Mouse (Mus musculus) gonadal fat pad, adult 2 months (tissue): ENCODE data around the gene Cep63. TPM values are rescaled to one million over a fixed set of nuclear protein-coding genes. Genes with fewer than 3 reads are reported as not detected.

Experiments used
- DNase-seq: peaks from one replicate; pipeline ENCODE4 v3.0.0-alpha.2; 2012; ENCODE audit warnings: low read depth
- polyA plus RNA-seq: library from polyadenylated mRNA; depleted of rRNA; stranded (reverse); fragments of >200 nt; gene quantifications from 2 replicates; pipeline ENCODE4 v1.2.3, GENCODE M21; 2012

Cep63 gene
- polyA plus RNA-seq, 1 experiment = 5.5 TPM

DNA sequence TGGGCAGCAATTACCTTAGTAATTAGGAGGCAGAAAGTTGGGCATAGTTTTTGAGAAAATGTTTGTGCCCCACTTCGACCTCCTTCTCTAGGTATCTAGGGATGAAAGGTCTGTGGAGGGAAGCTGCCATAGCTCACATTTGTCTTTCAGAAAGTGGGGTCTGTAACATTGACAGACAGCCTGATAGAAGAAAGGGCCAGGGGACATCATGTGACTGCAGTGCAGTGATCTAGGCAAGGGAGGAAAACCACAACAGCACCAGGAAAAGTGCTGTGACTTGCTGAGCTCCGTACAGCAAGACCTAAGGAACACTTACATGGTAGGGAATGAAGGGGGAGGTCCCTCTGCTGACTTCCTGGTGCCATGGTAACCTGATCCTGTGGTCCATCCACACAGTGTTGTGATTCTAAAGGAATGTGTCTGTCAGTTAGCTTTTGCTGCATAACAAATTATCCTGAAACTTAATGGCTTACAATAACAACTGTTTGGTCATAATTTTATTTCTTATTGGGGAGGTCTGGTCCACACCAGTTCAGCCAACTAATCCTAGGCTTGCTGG, 5.3 kb upstream of the Cep63 start:
- DNase-seq = no peak

- DNase-seq = no peak
Measured at GRCm38 (mm10) chr9:102629052-102629451, 2.7 kb upstream of the Cep63 start.

DNA sequence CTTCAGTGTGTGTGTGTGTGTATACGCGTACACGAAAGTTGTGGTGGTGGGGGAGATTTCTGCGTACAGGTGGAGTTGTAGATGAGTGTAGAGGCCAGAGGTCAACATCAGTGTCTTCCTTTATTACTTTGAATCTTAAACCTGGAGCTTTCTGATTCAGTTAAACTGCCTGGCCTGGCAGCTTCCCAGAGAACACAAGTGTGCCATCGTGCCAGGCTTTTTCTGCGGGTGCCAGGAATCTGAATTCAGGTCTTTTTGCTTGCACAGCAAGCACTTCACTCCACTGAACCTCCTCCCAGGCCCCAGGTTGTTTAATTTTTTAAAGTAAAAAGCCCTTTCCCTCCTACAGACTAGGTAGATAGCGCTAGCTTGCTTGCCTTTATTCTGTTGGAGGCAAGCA, 1.1 kb upstream of the Cep63 start:
- DNase-seq = no peak

- DNase-seq = no peak
Measured at GRCm38 (mm10) chr9:102626839-102627225, 498 bp upstream of the Cep63 start.

- DNase-seq = no peak
Measured at GRCm38 (mm10) chr9:102625401-102625982, 842 bp downstream of the Cep63 start.

- no peak for DNase-seq
Measured at GRCm38 (mm10) chr9:102623581-102623980, 2.8 kb downstream of the Cep63 start.

GRCm38 (mm10) chr9:102622876-102623275, 3.5 kb downstream of the Cep63 start:
- DNase-seq = no peak

DNA sequence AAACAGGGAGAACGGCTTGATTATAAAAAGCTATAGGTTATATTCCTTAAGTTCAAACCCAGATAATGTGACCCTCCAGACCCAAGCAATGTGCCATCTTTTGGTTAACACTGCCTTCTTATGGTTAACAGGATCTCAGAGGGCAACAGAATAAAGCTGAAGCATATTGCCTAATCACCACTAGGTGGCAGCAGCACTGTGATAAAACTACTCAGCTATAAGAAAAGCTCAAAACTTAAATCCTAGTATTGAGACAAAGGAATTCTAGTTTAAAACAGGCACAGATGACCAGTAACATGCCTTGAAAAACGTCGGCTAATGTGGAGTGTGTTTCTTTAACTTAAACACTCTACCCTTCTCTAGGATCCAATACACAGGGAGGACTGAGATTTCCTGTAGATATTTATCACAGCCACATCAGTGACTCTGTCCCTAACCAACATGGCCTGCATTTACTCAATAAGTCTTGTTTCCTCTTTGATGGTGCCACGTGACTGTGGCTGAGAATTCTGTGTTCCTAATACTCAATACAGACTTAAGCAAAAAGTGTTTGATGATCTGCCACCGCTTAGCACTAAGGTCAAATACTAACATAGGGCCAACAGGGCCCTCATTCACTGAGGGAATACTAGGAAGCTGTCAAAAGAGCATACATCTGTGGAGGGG, 4.0 kb downstream of the Cep63 start:
- DNase-seq = no peak

- DNase-seq = no peak
Measured at GRCm38 (mm10) chr9:102621385-102621784, 4.9 kb downstream of the Cep63 start.

DNA sequence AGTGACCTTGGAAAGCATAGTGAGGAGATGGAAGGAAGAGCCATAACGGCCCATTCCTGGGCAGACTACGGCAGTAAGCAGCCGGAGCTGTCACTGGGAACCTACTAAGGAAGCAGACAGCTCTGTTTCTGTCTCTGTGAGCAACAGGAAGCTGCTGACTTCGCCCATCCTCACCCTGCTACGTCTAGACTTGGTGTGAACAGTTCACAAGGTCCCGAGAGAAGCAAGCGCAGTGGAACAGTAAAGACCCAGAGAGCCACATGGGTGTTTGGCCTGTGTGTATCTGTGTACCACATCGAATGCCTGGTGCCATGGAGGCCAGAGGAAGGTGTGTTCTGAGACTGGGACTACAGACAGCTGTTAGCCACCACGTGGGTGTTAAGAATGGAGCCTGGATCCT, 10.1 kb downstream of the Cep63 start:
- no peak for DNase-seq

GRCm38 (mm10) chr9:102615071-102615470, 11.3 kb downstream of the Cep63 start:
- DNase-seq = no peak

DNA sequence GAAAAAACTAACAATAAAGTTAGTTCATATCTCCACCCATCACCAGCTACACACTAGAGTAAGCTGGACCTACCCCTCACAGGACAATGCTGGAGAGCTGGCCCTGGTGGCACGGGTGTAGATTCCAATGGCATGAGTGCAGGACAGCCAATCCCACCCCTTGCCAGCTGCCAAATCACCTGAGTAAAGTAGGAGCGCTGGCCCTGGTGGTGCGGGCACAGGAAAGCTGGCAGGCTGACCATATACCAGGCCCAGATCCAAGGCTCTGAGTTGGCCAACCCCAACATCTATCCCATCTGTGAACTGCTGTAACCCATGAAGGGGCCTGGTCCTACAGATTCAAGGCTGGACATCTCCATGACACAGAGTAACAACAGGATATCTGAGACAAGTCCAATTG, 17.1 kb downstream of the Cep63 start:
- DNase-seq = no peak

DNA sequence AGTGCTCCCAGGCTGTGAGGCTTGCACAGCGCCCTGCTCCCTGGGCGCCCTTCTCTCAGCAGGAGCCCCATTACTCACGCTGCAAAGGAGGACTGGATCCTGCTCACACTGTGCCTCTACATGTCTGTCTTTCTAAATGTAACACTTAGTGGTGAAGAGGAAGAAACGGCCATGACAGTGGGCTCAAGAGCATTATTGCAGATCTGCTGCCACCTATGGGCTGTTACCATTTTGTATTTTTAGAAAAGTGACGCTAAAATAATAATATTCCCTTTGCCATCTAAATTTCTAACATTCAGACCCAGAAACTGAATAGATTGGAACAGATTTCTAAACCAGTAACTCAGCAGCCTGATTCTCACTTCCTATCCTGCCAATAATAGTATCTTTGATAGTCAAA, 18.9 kb downstream of the Cep63 start:
- no peak for DNase-seq

- DNase-seq = no peak
Measured at GRCm38 (mm10) chr9:102605162-102605561, 21.2 kb downstream of the Cep63 start.

GRCm38 (mm10) chr9:102601666-102602065, 24.7 kb downstream of the Cep63 start:
- no peak for DNase-seq

DNA sequence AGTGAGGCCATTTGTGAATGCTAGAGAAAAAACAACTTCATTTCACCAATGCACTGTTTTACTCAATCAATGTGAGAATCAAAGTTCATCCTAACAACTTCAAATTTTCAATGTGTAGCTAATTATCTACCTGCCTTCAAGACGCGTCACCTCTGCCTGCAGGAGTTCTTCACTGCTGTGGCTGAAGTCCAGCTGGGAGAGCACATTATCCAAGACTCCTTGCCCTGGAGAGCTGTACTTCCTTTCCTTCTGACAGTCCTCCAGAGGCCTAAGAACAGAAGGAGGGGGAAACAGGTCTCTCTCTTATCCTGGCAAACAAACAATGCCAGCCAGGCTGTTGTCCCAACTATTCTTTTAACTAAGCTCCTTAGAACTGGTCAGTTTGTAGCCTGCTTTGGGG, 25.1 kb downstream of the Cep63 start:
- no peak for DNase-seq

- DNase-seq = peak; percentile 37
Measured at GRCm38 (mm10) chr9:102595662-102596436, 30.5 kb downstream of the Cep63 start.

DNA sequence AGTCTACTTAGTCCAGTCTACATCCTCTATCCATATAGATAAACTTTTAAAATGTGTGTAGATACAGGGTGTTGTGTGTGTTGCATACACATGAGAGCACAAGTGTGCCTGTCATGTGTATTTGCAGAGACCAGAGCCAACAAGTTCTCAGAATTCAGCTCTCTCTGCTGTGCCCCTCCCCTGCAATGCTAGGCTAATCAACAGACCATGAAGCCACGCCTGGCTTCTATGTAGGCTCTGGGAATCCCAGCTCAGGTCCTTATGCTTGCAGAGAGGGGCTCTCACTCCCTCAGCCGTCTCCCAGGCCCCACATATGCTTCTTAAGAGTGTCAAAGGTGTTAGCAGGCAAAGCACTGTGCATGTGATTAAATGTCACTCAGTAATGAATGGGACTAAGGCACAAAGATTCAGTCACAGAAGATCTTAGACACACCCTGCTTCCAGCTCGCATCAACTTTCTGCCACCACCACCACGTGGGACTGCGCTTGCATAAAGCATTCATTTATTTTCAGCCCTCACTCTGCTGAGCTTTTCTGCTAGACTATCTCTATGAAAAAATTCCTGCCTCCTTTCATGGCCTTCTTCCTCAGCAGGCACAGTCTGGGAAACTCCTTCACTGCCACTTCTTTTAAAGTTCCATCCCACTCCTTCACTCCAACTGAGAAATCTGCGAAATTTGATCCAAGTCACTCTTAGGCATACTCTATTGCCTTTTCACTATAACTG, 31.5 kb downstream of the Cep63 start:
- DNase-seq = no peak

DNA sequence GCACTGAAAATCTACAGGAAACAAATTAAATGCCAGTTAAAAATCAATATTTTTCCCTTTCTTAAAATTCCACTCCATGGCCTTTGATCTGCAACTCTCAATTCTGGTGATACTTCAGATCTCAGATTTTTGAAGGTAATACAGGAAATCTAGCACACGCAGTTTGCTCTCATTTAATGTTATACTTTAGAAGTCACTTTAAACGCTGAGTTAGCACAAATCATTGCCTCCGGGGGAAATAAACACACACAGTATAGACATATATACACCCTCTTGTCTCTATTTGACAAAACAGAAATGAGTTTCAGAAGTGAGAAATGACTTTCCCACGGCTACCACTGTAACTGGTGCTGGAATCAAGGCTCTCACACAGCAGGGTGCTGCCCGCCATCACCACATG, 39.0 kb downstream of the Cep63 start:
- no peak for DNase-seq

DNA sequence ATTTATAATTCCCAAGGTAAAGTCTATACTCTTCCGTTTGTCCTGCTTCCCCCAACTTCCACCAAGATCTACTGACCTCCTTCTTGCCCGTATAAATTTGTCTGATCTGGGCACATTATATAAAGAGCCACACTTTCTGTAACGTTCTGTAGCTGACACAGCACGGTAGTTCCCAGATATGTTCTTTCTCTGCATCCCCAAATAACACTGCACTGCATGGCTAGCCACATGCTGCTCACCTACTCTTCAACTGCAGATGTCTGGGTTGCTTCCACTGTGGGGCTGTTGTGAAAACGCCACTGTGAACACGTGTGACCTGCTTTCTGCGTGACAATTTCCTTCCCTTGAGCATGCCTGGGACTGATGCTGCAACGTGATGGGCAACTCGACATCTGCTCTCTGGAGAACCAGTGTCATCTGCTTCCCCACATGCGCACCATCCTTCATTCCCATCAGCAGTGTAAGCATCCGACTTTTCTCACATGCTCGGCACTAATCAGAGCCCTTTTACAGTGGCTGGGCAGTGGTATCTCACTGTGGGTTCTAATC, 44.3 kb downstream of the Cep63 start:
- DNase-seq = no peak

DNA sequence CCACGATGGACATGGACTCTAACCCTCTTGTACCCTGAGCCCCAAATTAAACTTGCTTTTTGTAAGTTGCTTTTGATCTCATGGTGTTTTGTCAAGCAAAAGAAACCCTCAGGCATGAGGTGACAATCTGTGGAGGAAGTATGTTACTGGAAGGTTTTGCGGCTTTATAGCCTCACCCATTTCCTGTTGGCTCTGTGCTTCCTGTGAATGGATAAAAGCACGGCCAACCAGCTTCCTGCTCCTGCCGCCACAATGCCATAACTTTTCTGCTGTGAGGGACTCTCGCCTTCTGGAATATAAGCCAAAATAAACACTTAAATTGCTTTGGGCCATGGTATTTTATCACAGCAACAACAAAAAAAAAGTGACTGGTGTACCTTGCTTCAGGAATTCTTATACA, 48.9 kb downstream of the Cep63 start:
- no peak for DNase-seq

DNA sequence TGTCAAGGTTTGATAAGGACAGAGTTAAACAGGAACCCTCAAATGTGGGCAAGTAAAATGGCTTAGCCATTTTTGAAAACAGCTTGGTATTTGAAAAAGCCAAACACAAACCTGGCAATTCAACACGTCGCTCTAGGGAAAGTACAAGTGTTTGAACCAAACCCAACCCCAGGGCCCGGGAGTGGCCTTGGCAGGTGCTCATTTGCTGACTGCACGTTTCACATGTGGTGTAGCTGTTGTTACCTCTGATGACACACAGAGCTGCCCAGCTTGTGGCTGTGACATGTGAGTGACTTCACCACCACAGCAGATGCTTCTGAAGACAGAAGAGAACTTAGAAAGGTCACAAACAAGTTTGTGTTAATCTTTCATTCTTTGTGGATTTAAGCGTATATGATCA, 53.4 kb downstream of the Cep63 start:
- DNase-seq = no peak
